Mouse (Mus musculus) kidney, adult 11 months (tissue): ENCODE results near the gene Chl1.

Experiments
- DNase-seq: peaks from one replicate; pipeline ENCODE4 v3.0.0; 2022

Gene Chl1

GRCm38 (mm10) chr6:103673111-103673510 is 162.7 kb downstream of the Chl1 start:
- no peak for DNase-seq

- no peak for DNase-seq
Measured at GRCm38 (mm10) chr6:103674332-103674731, 163.9 kb downstream of the Chl1 start.

GRCm38 (mm10) chr6:103675145-103675544 is 164.8 kb downstream of the Chl1 start:
- no peak for DNase-seq

GRCm38 (mm10) chr6:103676664-103677063 is 166.3 kb downstream of the Chl1 start:
- DNase-seq = no peak

DNA sequence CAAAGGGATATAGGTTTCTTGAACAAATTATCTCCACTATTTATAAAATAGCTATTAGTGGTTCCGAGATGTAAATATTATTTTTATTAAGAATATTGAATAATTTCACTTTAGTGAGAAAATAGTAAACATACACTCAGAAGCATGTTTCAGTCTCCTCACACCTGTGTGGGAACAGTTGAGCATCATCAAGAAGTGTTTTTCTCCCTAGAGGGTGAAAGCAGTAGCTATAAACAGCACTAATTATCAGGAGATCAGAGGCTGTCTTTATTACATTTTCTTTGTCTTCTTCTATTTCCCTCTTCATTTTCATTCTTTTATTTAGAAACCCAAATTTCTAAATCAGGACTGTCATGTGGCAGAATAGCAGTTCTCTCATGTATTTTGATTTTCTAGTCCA is 166.7 kb downstream of the Chl1 start:
- no peak for DNase-seq

DNA sequence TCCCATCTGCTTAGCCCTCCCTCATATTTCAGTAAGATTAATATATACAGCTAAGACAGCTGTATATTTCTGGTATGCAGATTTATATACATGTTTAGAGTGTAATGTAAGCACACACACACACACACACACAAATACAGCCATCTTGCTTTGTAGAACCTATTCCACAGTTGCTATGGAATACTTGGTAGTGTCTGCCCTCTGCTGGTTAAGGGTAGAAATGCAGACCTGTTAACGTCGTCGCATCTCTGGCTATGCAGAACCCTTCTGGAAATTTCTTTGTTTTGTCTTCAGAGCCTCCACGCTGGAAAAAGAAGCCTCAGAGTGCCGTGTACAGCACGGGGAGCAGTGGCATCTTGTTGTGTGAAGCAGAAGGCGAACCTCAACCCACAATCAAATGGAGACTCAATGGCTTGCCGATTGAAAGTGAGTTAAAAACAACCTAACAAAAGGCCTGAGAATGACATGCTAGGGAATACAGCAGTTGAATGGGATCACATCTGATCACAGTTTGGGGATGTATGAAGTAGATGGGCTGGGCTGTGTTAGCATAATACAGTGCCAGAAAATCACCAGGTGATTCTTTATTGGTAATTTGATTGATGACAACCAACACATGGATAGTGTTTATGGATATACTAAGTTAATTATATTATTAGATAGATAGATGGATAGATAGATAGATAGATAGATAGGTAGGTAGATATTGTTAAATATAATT is 172.6 kb downstream of the Chl1 start:
- peak; percentile 25 for DNase-seq

- DNase-seq = no peak
Measured at GRCm38 (mm10) chr6:103692511-103692910, 182.1 kb downstream of the Chl1 start.

- DNase-seq = no peak
Measured at GRCm38 (mm10) chr6:103697349-103698028, 187.1 kb downstream of the Chl1 start.

DNA sequence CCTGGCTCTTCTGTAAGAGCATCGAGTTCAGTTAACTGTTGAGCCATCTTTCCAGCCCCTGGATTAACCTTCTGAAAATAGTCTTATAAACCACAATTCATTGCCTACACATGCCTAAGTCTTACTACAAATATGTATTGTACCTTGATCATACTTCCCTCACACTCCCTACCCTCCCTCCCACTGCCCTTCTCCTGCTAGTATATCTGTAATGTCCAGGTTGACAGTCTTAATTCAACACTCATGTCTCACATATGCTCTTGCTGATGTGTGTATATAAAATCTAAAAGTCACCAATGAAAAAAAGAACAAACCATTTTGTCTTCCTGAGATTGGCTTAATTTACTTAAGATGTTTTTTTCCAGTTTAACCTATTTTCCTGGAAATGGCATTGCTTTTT is 189.1 kb downstream of the Chl1 start:
- DNase-seq = no peak

DNA sequence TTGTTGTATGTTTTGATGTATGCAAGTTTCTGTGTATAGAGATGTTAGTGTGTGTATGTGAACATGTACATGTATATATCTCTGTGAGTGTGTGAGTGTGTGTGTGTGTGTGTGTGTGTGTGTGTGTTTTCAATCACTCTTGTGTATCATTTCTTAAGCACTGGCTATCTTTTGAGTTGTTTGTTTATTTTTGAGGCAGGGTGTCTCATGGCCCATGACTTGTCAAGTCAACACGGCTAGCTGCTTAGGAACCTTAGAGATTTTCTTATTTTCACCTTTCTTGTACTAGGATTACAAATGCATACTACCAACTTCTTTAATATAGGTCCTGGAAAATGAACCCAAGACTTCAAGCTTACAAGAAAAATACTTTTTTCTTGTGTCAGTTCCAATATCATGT is 189.5 kb downstream of the Chl1 start:
- DNase-seq = no peak

- no peak for DNase-seq
Measured at GRCm38 (mm10) chr6:103700336-103700735, 189.9 kb downstream of the Chl1 start.

- DNase-seq = no peak
Measured at GRCm38 (mm10) chr6:103706366-103706765, 196.0 kb downstream of the Chl1 start.

GRCm38 (mm10) chr6:103739291-103739690 is 228.9 kb downstream of the Chl1 start:
- no peak for DNase-seq

GRCm38 (mm10) chr6:103742784-103743183 is 232.4 kb downstream of the Chl1 start:
- DNase-seq = no peak

GRCm38 (mm10) chr6:103746103-103746502 is 235.7 kb downstream of the Chl1 start:
- no peak for DNase-seq

GRCm38 (mm10) chr6:103749122-103749773 is 238.9 kb downstream of the Chl1 start:
- no peak for DNase-seq

DNA sequence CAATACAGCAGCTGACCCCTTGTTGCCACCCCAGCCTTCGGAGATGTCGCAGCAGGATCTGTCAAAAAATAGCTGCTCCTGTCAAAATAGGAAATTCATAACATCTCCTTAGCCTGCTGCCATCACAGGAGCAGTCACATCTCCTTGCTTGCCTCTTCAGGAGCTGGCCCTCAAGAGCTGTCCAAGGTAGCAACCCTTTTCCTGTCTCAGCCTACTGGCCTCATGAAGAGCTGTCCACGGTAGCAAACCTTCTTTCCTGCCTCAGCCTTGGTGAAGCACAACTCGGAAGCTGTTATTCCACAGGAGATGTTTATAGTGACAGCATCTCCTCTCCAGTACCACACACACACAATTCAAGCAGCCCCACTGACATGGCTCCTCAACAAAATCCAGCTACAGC is 243.5 kb downstream of the Chl1 start:
- DNase-seq = no peak

DNA sequence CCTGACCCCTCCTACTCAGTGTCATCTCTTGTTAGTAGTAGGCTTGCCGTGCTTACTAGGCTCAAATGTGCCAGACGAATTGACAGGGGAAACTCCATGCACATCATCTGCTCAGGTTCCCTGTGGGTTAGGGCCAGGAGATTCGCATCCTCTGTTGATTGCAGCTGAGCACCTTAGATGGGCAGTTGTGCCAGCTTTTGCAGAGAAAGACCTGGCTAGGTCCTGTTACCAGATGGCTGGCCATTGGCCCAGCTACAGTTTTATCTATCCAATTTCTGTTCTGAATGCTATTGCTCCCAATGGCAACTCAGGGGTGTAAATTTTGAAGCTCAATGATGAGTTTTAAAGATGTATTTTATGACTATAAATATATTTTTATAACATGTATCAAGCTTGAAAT is 256.4 kb downstream of the Chl1 start:
- DNase-seq = no peak

- no peak for DNase-seq
Measured at GRCm38 (mm10) chr6:103781058-103781457, 270.7 kb downstream of the Chl1 start.

DNA sequence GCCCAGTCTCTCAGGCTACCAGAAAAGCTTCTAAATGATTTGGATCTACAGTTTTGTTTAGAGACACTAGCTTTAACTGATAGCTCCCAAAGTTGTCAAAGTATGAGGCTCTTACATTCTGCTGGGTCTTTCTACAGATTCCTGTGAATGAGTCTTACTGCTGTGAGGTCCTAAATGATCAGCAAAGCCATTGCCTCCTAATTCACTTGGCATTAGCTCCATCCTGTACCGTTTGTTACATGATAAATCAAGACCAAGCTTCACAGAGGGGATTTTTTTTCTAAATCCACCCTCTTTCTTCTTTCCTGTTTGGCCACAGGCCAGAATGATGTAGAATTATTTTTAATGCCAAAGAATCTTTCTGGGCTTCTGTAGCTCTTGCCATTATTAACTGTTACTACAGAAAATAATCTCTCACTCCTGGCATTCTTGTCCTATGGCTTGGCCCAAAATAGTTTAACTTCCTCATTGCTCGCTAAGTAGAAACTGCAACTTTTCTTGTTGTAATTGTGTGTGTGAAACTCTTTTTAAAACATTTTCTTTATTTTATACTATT is 280.8 kb downstream of the Chl1 start:
- DNase-seq = no peak

DNA sequence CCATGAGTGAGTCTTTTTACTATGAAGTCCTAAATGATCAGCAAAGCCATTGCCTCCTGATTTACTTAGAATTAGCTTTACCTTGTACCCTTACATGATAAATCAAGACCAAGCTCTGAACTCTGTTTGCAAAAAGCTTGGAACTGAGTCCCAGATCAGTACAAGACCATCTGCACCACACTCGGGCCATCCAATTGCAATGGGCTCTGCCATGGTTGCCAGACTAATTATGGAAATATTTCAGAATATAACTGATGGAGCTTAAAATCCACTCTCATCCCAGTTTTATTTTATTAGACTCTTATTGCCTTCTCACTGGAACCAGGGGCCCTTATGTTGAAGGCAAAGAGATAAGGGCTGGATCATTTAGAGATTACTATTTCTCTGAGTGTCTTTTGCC is 284.9 kb downstream of the Chl1 start:
- DNase-seq = no peak
